Mouse (Mus musculus): ENCODE results near the gene Cish.
A peak's percentile ranks its signal among the peaks of the same experiment; 100 is the strongest.

DNA sequence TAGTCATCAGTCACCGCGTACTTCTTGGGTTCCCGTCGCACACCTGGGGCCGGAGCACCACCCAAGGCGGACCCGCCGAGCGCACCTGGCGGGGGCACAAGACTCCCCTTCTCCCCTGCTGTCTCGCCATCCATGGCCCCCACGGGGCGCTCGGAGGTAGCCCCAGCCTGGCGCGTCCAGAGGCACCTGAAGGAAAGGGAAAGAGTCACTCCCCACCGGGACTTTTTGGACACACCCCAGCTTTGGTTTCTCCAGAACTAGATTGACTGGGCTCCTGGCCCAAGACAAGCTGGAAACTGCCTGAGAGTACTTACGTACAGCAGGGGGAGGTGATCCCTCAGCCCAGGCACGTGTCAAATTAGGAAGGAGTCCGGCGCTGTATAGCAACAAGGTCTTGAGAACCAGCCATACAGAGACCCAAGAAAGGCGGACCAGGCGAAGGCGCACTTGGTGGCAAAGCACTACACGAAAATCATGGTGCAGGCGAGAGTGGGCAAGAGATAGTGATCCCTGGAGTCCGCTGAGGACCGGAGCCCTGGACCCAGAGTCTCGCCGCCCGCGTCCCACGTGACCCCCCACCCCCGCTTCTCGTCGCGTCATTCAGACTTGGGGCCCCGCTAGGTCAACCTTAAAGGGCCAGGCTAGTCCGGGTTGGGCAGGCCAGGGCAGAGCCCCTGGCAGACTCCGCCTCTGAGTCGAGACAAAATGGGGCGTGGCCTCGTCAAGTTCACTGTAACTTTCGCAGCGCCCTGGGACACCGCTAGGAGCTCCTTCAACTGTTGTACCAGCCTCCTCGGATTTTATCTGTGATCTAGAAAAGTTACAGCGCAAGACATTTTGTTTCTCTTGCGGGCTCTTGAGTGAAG lies 6.4 kb upstream of the Cish start, which contains the start of gene Mapkapk3:
- TF ChIP-seq CTCF (IDR thresholded peaks at IDR 0.05; ENCODE audit: insufficient read depth, low read depth, low read length) (no peak; the same call in 1 of the 2 replicates), POLR2A (IDR thresholded peaks at IDR 0.05; ENCODE audit: insufficient read depth, low read depth, low read length) (0 out of 2 replicates have a peak, but pooled peaks have one; percentile 7)
